Mouse (Mus musculus) kidney, postnatal 10 days (tissue): Measurements from ENCODE around the gene Ppp4r2.
A peak's percentile ranks its signal among the peaks of the same experiment; 100 is the strongest.

Experiments used
- DNase-seq: peaks from one replicate; pipeline ENCODE4 v3.0.0; 2021; ENCODE audit warnings: mixed read lengths

Ppp4r2 gene

DNA sequence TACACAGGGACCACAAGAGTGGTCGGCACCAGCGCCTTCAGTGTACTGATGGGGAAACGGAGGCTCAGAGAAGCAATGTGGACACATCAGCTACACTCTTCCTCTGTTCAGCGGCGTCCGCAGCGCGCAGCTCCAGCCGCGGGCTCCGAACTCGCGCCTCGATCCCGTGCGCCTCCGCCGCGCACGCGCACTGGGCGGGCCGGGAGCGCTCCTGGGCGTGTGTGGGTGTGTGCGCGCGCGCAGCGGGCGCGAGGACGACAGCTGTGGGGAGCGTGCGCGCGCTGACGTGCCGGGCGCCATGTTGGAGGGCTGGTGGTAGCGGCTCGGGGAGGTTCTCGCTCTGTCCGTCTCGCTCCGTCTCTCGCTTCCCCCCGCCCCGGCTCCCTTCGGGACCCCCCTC is at the start of gene Ppp4r2:
Gene Ppp4r2 (plus strand): TSS at position 268 of the 400 bp plus-strand sequence.
- peak; percentile 96 for DNase-seq

DNA sequence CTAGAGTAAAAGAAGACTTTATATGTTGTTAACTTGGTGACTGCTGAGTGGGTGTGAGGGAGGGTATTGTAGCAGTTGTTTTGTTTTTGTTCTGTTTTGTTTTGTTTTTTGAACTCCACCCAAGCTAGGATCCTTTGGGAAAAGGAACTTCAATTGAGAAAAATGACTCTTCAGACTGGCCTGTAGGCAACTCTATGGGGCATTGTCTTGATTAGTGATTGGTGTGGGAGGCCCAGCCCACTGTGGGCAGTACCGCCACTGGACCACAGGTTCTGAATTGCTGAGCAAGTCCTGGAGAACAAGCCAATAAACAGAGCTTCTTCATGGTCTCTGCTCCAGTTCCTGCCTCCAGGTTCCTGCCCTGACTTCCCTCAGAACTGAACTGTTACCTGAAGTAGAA is 45.7 kb upstream of the Ppp4r2 start:
- no peak for DNase-seq

DNA sequence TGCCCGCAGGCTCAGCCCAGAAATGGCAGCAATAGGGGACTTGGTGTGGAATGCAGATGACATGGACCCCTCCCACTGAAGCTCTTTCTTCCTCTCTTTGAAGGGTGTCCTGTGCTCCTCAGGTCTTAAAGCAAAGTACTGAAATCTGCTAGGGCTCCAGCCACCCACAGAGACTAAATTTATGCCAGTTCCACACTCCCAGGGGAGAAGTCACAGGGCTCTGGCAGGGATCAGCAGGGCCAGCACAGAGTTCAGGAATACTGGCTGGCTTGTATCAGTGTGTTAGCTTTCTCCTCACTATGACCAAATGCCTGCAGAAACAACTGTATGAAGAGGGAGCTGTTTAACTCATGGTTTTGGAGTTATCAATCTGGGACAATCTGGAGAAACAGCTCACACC is 44.3 kb upstream of the Ppp4r2 start:
- DNase-seq = no peak

DNA sequence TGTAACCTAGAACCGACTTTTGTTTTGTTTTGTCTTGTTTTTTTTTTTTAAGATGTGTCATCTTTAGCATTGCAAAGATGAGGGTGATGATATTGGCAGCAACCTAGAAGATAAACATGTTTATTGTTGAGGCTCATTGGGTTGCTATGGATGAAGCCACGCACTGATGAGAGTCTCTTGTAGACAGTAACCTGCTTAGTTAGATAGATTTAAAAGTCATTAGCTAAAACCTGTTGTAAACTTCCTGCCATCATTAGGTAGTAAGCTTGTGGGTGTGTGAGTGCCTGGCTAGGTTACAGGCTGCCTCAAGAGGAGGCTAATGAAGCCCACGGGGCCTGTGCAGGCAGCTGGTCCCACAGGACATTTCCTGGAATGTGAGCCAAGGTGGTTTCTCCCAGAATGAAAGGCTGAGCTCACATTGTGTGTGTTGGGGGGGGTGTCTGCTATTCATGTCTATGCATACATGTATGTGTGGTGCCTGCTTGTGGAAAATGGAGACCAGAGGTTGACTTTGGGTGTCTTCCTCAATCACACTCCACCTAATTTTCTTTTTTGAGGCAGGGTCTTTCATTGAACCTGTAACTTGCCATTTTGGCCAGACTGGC is 41.3 kb upstream of the Ppp4r2 start:
- no peak for DNase-seq

- no peak for DNase-seq
Measured at GRCm38 (mm10) chr6:100792973-100793769, 40.3 kb upstream of the Ppp4r2 start.

GRCm38 (mm10) chr6:100795797-100796196 is 37.6 kb upstream of the Ppp4r2 start:
- DNase-seq = peak; percentile 47

GRCm38 (mm10) chr6:100799290-100799689 is 34.1 kb upstream of the Ppp4r2 start:
- DNase-seq = no peak

- no peak for DNase-seq
Measured at GRCm38 (mm10) chr6:100799766-100800165, 33.7 kb upstream of the Ppp4r2 start.

DNA sequence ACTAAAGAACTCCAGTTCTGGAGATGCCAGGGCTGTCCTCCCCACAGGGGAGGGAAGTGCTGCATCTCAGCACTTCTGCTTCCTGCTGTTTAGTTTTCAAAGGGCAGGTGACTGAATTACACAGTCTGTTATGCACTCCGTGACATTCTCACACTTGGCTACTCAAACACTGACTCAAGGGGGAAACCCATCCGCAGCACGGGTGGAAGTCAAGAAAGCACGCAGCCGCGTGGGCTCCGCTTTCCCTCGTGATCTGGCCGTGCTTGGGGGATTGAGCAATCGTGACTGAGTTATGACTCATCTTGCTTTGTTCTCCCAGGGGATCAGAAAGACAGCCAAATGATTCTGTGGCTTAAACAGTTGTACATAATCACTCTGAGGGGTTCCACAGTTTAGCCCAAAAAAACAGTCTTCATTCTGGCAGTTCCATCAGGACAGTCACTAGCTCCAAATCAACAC is 32.9 kb upstream of the Ppp4r2 start:
- peak; percentile 47 for DNase-seq

DNA sequence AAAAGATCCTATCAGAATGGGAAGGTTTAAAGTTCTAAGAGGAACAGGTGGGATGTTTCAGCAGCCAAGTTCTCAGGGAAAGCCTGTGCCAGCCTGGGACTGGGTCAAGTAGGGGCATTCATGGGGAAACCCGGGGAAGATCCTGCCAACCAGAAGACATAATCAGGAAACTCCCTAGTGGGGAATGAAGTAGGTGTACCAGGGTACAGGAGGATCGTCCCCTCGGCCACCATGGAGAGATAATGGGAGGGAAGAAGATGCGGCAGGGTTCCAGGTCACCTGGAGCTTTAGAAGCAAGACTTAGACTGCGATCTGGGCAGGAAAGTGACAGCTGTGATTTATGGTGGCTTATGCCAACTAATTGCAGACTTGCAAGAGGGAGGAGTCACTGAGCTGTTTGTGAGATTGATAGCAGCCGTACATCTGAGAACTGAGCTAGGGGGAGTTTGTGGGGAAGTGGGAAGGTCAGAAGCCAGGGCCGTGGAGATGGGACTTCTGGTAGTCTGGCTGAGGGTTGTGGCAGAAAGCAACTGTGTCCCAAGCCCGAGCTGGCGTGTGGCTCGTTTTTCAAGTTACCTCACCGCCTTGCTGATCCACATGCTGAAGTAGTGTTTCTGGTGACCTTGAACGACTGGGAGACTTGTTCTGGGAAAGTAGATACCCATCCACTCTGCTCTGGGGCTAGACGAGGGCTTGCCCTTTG is 30.9 kb upstream of the Ppp4r2 start:
- DNase-seq = peak; percentile 21

GRCm38 (mm10) chr6:100803250-100803649 is 30.2 kb upstream of the Ppp4r2 start:
- DNase-seq = no peak

DNA sequence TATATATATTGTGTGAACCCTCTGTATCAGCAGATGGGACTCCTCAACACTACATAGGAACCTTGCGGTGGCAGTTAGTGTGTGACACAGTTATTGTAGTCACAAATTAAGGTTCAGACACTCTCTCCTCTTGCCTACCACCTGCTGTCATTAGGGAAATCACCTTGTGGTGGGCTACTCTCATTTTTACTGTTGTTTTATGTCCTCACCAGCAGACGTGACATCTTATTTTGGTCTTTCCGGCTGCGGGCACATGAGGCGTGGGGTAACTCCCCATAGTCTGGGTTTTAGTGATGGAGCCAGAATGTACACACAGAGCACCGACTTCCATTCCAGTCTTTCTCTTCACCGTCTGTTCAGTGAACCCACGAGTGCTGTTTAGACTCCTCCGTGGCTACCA is 26.2 kb upstream of the Ppp4r2 start:
- no peak for DNase-seq

- no peak for DNase-seq
Measured at GRCm38 (mm10) chr6:100807746-100808145, 25.7 kb upstream of the Ppp4r2 start.

DNA sequence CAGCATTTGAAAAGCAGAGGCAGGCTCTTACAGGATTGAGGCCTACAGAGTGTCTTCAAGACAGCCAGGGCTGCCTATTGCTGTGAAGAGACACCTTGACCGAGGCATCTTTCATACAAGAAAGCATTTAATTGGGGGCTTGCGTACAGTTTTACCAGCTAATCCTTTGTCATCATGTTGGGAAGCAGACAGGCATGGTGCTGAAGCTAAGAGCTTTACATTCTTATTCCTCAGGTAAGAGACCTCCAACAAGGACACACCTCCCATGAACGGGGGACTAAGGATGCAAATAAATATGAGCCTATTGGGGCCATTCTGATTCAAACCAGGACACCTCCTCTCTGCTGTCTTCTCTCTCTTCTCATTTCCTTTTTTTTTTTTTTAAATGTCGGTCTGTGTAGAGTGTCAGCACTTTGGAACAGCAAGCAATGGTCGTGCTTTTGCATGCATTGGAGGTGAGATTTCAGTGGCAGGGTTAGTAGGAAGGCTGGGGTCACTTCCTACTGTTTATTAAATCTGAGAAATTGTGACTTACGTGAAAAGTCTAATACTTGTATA is 25.1 kb upstream of the Ppp4r2 start:
- no peak for DNase-seq

GRCm38 (mm10) chr6:100810117-100810516 is 23.3 kb upstream of the Ppp4r2 start:
- DNase-seq = no peak

GRCm38 (mm10) chr6:100811731-100812130 is 21.7 kb upstream of the Ppp4r2 start:
- no peak for DNase-seq

DNA sequence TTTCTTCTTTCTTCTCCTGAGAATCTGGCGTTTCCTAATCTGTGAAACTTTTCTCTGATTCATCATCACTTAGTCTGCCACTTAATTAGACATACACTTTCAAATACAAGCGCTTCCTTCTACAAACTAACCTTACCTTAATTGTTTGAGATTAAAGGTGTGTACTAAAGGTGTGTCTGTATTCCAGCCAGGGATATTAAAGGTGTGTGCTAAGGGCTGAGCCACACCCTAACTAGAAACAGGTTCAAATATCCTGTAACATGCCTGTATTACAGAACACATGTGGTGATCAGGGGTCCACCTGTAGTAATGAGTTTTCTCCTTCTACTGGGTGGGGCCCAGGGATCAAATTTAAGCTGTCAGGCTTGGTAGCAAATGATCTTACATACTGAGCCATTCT is 12.1 kb upstream of the Ppp4r2 start:
- no peak for DNase-seq

DNA sequence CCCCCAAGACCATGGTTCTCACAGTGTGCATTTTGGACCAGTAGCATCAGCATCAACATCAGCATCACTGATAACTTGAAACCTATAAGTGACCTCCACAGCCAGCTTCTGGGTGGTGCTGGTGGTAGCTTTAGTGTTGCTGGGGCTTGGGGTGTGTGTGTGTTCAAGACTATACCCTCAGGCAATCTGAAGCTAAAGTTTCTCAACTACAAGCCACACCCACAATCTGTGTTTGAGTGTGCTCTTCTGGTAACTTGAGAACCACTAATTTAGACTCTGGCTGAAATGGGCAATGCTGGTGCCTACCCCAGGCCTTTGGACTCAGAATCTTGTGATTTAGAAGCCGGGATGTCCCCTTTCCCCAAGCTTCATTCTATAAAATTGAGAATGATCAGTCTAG is 10.1 kb upstream of the Ppp4r2 start:
- DNase-seq = no peak

DNA sequence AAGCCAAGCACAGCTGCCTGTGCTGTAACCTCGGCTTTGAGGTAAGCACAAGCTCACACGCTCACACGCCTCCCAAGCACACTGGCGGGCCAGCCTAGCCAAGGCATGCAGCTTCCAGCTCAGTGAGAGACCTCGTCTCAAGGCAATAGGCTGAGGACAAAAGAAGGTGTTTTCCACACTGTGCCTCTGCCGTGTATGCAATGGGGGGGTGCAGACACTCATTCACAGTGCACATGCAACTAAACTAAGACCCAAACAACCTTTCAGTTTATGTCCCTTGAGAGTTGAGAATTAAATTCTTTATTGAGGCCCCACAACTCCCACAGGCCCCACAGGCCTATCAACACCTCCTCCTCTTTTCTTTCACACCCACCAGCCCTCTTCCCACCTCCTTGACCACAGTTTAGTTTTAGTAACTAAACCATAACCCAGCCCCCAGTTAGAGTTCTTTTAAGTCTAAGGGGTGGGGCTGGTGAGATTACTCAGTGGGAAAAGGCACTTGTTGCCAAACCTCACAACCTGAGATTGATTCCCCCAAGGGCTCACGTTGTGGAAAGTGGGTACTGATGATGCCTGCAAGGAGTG is 8.9 kb upstream of the Ppp4r2 start:
- no peak for DNase-seq

GRCm38 (mm10) chr6:100826046-100826445 is 7.4 kb upstream of the Ppp4r2 start:
- peak; percentile 61 for DNase-seq

DNA sequence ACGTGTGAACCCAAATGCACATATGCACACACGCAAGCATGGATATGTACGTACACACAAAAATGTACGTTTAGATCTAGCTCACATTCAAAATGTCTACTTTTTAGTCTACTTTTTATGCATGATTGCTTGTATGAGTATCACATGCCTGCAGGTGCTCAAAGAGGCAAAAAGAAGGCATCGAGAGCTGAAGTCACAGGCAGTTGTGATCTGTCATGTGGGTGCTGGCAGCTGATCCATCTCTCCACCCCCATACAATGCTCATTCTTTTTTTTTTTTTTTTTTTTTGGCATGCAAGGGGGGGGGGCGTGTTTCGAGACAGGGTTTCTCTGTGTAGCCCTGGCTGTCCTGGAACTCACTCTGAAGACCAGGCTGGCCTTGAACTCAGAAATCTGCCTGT is 4.9 kb upstream of the Ppp4r2 start:
- DNase-seq = no peak

DNA sequence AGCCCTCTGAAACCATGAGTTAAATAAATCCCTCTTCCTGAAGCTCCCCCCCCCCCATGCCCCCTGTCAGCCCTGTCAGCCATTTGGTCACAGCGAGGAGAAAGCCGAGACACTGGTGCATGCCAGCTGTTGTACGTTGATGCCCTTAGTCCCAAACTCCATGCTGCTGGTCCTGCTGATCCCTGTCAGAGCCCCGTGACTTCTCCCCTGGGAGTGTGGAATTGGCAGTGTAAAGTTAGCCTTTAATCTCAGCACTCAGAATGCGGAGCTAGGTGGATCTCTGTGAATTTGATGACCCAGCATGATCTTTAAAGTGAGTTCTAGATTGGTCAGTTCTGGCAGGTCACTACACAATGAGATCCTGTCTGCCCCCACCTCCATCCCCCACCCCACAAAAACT is 3.7 kb upstream of the Ppp4r2 start:
- DNase-seq = no peak

GRCm38 (mm10) chr6:100831188-100831587 is 2.2 kb upstream of the Ppp4r2 start:
- no peak for DNase-seq
